Mouse (Mus musculus) cortical plate, adult 2 months (tissue): Measurements from ENCODE around the gene Dennd4a.

Experiments used
- CTCF ChIP-seq: fragments of 200-500 bp; IDR thresholded peaks from 2 replicates; pipeline ENCODE4 v1.5.1; 2011; ENCODE audit warnings: mild to moderate bottlenecking, control low read depth, low read length; ENCODE audit not compliant: insufficient read depth; ENCODE audit errors: extremely low read depth
- POLR2A ChIP-seq: fragments of 200-500 bp; IDR thresholded peaks from 2 replicates; pipeline ENCODE4 v1.6.1; 2011; ENCODE audit warnings: mild to moderate bottlenecking, low read length, control low read depth; ENCODE audit not compliant: insufficient read depth; ENCODE audit errors: extremely low read depth

DNA sequence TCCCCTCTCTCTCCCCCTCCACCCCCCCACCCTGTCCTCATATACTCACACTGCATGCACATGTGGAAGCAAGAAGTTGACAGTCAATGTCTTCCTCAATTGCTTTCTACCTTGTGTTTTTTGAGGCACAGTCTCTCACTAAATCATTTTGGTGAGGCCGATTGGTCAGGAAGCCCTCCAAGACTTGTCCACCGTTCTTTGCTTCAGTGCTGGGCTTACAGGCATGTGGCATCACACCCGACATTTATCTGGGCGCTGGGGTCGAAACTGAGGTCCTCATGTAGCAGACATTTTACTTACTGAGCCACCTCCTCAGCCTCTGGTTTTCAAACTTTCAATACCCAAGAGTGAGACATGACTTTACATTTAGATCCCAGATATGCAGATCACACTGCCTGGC lies 8.6 kb upstream of the Dennd4a start:
- TF ChIP-seq CTCF, result no peak
- TF ChIP-seq POLR2A, result no peak
